Mouse (Mus musculus): ENCODE results near the gene Lpar4.

- no peak for TF ChIP-seq POLR2A (IDR thresholded peaks at IDR 0.05; ENCODE audit: low read depth, low read length)
- no peak for TF ChIP-seq CTCF (conservative IDR thresholded peaks at IDR 0.05; ENCODE audit: insufficient read depth, insufficient read length, low read depth, low read length)
Observed at GRCm38 (mm10) chrX:106964326-106964725, 43.9 kb downstream of the Lpar4 start.

Data from kidney, adult 2 months (tissue).